Mouse (Mus musculus) cerebellum, postnatal 25 days (tissue): ENCODE measurements around the gene Taf5.

Experiments used
- DNase-seq, 2 experiments: peaks; one replicate each; pipeline ENCODE4 v3.0.0; 2021; ENCODE audit warnings: mixed read lengths in 2 of 2

Taf5 gene

DNA sequence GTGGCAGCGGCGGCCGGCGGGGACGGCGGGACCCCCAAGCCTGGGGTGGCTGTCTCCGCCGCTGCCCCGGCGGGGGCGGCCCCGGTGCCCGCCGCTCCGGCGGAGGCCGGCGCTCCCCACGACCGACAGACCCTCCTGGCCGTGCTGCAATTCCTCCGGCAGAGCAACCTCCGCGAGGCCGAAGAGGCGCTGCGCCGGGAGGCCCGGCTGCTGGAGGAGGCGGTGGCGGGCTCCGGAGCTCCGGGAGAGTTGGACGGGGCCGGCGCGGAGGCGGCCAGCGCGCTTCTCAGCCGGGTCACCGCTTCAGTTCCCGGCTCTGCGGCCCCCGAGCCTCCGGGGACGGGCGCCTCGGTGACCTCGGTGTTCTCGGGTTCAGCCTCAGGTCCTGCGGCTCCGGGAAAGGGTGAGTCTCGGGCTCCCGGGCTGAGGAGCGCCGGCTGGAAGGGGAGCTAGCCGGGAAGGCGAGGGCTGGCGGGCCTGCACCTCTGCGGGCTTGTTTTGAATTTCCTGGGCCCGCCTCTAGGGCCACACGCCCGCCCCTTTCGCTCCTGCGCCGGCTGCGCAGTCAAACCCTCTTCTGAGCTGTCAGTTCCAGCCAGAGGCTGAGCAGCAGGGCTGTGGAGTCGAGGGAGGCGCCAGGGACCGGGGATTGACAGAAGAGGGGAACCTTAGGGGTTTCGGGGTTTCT, 522 bp downstream of the Taf5 start:
- DNase-seq: peak; percentile 80 to 85

DNA sequence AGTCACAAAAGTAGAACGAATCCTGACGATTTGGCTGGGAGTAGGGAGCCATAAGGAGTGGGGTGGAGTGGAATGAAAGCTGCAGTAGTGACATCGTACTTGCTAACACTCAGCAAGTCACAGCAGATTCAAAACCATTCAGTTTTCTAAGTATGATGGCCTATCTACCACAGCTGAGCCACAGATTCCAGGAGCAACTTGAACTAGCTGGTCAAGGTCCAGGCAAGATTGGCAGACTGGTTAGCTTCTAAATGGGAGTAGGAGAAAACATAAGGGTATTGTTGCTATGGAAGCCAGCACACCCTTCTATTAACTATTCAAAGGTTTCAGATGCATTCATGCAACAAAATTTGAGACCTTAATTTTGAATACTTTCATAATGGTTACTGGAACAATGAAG, 20.7 kb downstream of the Taf5 start:
- DNase-seq: no peak

DNA sequence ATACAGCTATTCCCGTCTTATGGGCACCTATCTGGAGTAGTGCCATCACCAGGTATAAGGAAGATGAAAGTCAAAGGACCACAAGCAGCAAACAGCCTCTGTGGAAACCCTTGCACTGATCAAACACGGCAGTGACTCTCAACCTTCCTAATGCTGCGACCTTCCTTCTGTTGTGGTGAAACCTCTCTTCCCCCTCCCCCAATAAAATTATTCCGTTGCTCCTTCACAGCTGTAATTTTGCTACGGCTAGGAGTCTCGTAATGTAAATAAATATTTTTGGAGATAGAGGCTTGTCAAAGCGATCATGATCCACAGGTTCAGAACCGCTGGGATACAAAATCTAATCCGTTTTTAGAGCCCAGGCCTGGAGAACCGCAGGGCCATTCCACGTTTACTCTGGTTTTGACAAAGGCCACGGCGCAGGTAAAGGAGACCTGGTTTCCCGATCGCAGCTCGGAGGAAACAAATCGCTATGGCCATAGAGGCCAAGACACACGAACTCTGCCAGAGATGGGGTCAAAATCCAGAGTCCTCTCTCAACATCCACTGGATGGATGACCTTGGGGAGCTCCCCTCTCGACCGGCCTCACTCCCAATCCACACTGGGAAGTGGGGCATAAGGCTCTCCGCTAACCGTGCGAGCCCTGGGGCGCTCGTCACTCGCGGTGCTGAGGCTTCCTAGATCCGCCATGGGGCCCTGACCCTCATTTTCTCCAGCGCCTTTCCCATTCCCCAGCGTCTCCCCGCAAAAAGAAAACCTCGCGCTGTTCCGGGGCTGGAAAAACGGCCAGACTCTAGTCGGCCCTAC, 22.4 kb downstream of the Taf5 start:
- DNase-seq: no peak

DNA sequence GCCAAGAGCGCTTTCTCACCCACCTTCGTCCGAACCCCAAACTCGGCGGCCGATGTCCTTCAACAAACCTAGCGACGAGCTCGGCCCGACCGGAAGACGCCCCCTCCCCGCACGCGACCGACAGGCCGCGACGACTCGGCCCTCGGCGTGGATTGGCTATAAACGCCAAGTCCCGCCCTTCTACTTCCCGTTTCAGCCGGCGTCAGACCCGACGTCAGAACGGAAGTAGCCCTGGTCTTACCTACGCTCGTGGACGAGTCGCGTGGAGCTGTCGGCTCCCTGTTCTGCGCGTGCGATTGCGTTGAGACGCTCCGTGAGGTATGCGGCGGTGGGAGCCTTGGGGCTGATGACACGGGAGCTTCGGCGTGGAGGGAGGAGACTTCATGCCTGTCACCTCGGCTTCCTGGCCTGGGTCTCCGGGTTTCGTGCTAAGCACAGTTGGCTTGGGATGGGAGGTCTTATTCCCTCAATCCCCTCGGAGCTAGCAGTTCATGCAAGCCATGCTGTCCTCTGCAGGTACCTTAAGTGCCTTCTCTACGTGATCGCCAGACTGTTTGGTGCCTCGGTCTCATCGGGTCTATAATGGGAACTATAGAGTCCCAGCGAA, 23.1 kb downstream of the Taf5 start, which contains the start of the genes Usmg5 and Pdcd11:
Gene Usmg5 (minus strand): TSS at position 98 of the 607 bp plus-strand sequence.
Gene Pdcd11 (plus strand): TSS at position 219 of the 607 bp plus-strand sequence.
- peak; percentile 97 to 98 for DNase-seq

DNA sequence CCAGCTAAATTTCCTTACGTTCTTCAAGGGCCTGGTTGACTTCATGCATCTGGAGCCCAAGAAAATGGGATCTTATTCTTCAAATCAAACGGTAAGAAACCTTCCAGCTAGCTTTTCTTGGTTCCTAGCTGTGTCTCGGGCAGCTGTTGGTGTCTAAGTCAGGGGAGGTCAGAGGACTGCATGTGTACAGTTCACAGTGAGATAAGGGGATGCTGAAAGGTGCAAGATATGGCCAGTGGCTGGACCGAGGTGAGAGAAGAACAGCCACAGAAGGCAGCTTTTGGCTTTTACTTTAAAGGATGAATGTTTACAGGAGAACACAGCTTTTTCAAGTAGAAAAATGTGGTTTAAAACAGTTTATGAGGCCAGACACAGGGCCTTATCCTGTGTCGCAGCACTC, 33.5 kb downstream of the Taf5 start:
- no peak for DNase-seq

DNA sequence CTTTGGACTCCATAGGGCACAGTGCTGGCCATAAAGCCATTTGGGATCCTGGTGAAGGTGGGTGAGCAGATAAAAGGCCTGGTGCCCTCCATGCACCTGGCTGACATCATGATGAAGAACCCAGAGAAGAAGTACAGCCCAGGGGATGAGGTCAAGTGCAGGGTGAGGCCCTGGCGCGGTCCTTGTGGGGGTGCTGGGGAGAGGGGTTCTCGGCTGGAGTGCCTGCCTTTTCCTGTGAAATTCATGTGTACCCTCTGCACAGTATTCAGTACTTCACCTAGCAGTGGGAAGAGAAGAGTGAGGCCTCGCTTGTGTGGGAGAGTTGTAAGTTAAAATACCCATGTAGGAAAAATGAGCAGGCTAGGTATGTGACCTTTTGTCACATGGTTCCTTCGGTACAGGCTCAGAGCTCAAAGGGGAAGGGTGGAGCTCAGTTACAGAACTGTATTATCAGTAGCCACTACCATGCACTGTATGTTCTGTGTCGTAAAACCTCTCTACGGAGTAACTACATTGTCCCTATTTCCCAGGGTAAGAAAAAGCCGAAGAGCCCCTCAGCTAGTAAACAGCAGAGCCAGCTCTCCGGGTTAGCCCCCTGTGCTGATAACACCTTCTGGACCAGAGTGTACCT, 37.2 kb downstream of the Taf5 start:
- no peak for DNase-seq

DNA sequence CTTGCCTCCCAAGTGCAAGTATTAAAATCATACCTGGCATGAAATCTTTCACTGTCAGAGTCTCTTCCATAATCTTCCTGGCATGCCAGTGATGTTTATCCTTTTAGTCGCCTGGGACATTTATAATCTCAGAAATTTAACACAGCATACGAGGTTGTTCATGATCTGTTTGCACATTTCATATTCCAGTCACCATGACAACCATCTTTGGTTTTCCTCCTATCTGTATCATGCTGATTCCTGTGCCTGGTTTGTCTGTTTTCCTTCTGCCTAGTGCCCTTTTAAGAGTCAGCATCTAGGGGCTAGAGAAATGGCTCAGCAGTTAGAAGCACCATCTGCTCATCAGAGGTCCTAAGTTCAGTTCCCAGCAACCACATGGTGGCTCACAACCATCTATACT, 51.1 kb downstream of the Taf5 start:
- DNase-seq: no peak

DNA sequence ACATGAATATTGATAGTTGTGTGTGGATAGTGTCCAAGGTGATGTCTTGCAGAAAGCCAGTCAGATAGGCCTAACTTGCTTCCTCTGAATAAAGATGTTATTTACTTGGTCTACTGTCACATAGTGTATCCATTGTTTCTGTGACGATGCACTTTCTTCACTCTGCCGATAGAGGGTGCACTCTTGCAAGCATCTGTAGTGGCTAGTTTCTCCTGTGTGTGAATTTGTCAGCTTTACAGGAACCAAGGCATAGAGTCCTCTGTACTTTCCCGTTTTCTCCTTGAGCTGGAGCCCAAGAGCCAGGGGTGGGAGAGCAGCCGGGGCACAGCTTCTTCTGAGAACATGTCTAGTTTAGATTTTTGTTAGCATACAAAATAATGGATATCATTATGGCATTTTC, 53.5 kb downstream of the Taf5 start:
- DNase-seq: peak in 1 of 2 experiments; percentile 25

DNA sequence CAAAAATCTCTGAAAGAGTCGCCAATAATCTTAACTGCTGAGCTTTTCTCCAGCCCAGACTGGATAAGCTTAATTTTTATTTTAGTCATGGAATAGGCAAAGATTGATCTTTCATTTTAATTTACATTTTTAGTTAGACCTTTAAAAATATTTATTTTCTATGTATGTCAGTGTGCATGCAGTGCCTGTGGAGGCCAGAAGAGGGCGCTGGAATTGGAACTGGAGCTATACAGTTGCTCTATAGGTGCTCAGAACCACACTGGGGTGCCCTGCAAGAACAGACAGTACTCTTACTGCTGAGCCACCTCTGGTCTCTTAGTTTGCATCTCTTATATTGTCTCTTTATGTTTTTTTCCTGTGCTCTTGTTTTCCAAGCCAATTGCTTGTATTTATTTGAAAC, 55.3 kb downstream of the Taf5 start:
- DNase-seq: peak in 1 of 2 experiments; percentile 53

DNA sequence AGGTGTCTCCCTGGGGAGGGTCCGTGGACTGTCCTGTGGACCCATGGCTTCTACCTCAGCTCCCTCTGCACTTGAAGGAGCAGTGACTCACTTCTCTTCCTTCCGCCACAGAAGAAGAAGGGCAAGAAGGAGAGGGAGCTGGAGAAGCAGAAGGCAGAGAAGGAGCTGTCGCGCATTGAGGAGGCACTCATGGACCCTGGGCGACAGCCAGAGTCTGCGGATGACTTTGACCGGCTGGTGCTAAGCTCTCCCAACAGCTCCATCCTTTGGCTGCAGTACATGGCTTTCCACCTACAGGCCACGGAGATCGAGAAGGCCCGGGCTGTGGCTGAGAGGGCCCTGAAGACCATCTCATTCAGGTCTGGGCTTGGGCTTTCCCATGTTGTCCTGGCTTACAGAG, 60.6 kb downstream of the Taf5 start:
- no peak for DNase-seq

DNA sequence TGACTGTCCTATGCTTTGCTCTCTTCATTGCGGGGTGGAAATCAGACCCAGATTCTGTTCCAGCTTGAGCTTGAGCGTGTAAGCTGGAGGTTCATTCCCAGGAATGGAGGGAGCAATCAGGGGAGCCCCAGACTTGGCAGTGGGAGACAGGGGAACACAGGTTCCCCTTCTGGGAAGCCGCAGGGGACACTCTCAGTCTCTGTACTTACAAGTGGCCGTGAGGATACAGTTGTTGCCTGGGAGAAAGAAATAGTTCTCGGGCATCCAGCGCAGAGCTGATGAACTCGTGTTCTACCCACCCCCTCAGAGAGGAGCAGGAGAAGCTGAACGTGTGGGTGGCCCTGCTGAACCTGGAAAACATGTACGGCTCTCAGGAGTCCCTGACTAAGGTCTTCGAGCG, 61.3 kb downstream of the Taf5 start:
- no peak for DNase-seq

DNA sequence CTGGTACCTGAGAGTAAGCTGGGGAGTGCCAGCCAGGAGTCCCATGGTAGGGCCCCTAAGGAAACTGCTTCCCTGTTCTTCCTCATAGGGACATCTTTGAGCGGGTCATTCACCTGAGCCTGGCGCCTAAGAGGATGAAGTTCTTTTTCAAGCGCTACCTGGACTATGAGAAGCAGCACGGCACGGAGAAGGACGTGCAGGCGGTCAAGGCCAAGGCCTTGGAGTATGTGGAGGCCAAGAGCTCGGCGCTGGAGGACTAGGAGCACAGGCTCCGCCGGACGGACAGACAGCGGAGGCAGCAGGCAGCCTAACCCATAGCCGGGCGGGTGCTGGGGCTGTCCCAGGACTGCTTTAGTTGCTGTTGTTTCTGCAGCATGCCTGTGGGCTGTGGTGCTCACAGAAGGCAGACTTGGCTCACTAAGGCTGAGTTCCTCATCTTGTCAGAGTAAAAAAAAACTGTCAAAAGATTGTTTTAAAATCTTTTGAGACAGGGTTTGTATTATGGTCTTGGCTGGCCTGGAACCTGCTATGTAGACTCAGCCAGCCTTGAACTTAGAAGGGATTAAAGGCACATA, 63.1 kb downstream of the Taf5 start:
- DNase-seq: no peak
